Mouse (Mus musculus): ENCODE measurements around the gene Olfr912. TPM values are rescaled to one million over a fixed set of nuclear protein-coding genes. Genes with fewer than 3 reads are reported as not detected.

Gene Olfr912
- polyA plus RNA-seq (2011; ENCODE audit: insufficient read length, low read depth, missing spikeins), result 0.18 TPM in 1 of 2 replicates, not detected in the other

DNA sequence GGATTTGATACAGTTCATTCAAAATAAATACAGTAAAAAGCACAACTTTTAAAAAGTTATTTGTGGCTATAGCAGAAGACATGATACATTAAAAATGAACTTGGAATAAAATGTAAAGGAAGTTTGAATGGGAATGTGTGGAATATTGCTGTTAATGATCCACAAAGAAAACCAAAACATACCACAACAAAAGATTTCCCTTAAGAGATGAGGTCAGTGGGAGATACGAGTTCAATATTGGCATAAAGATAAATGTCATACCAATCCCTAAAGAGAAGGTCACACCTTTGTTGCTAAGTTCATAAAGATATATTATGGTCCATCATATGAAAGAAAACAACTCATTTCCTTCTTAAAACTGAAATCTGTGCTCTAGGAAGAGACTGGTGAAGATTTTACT is at the start of gene Olfr912:
TSS of gene Olfr912 (plus strand) at position 301 of the 400 bp plus-strand sequence.
- Histone ChIP-seq H3K27ac (ENCODE audit: insufficient read depth, low read length) (no peak within 1 kb of the TSS), H3K4me3 (ENCODE audit: insufficient read depth, low read length) (no peak within 1 kb of the TSS), H3K4me1 (ENCODE audit: control insufficient read depth, insufficient read depth, low read length) (no peaks in the 10 kb centered on the region)
- no peak for TF ChIP-seq CTCF (IDR thresholded peaks at IDR 0.05; ENCODE audit: borderline replicate concordance, insufficient read depth, low read length)
- no peak for TF ChIP-seq POLR2A (IDR thresholded peaks at IDR 0.05; ENCODE audit: low read depth, low read length)

DNA sequence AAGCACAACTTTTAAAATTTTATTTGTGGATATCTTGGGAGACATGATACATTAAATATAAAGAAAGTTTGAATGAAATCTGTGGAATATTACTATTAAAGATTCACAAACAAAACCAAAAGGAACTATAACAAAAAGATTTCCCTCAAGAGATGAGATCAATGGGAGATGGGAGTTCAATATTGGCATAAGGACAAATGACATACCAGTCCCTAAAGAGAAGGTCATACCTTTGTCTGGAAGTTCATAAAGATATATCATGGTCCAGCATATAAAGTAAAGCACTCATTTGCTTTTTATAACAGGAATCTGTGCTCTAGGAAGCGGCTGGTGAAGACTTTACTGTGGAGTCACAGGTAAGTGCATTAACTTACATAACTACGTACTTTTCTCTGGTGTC is 42.4 kb upstream of the Olfr912 start, which contains the start of gene Olfr910:
TSS of gene Olfr910 (plus strand) at position 301 of the 400 bp plus-strand sequence.
- Histone ChIP-seq H3K27ac (ENCODE audit: insufficient read depth, low read length) (no peak within 1 kb of the TSS), H3K4me1 (ENCODE audit: control insufficient read depth, insufficient read depth, low read length) (no peaks in the 10 kb centered on the region)
- no peak for TF ChIP-seq CTCF (IDR thresholded peaks at IDR 0.05; ENCODE audit: borderline replicate concordance, insufficient read depth, low read length)

GRCm38 (mm10) chr9:38591056-38591455 is 11.1 kb downstream of the Olfr912 start:
- Histone ChIP-seq H3K4me3 (ENCODE audit: insufficient read depth, low read length) (no peak overlapping the region), H3K4me1 (ENCODE audit: control insufficient read depth, insufficient read depth, low read length) (no peaks in the 10 kb centered on the region), H3K27ac (ENCODE audit: insufficient read depth, low read length) (no peak overlapping the region)
- no peak for TF ChIP-seq CTCF (IDR thresholded peaks at IDR 0.05; ENCODE audit: borderline replicate concordance, insufficient read depth, low read length)
- no peak for TF ChIP-seq POLR2A (IDR thresholded peaks at IDR 0.05; ENCODE audit: low read depth, low read length)

More for the DNA sequence above, 42.4 kb upstream of the Olfr912 start, which contains the start of gene Olfr910:
- no peak within 1 kb of the TSS for H3K4me3 ChIP-seq (ENCODE audit: insufficient read depth, low read length)

GRCm38 (mm10) chr9:38592459-38592858 is 12.5 kb downstream of the Olfr912 start, which contains the start of gene Olfr913:
Gene Olfr913, plus strand, starts transcription at chr9:38592759.
- TF ChIP-seq POLR2A (IDR thresholded peaks at IDR 0.05; ENCODE audit: low read depth, low read length) (no peak), CTCF (IDR thresholded peaks at IDR 0.05; ENCODE audit: borderline replicate concordance, insufficient read depth, low read length) (no peak)
- H3K4me3 ChIP-seq (ENCODE audit: insufficient read depth, low read length), result no peak within 1 kb of the TSS
- H3K27ac ChIP-seq (ENCODE audit: insufficient read depth, low read length), result no peak within 1 kb of the TSS
- H3K4me1 ChIP-seq (ENCODE audit: control insufficient read depth, insufficient read depth, low read length), result no peaks in the 10 kb centered on the region

DNA sequence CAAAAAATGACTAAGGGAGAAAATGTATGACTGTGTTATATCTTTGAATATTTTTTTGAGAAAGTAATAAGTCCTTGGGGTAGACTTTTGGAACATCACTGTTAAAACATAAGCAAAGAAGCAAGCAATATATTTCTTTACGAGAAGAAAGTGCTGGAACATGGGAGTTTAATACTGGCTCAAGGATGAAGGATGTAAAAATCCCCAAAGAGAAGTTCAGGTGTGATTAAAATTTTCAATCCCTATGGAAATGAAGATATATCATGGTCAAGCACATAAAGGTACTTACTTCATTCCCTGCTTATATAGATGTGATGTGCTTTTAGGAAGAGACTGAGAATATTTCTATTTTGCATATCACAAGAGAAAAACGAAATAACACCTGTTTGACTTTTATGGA is 24.8 kb downstream of the Olfr912 start, which contains the start of gene Olfr914:
TSS of gene Olfr914 (plus strand) at position 301 of the 400 bp plus-strand sequence.
- TF ChIP-seq CTCF (IDR thresholded peaks at IDR 0.05; ENCODE audit: borderline replicate concordance, insufficient read depth, low read length), result no peak
- no peak for TF ChIP-seq POLR2A (IDR thresholded peaks at IDR 0.05; ENCODE audit: low read depth, low read length)

GRCm38 (mm10) chr9:38632406-38632805 is 52.4 kb downstream of the Olfr912 start:
- TF ChIP-seq CTCF (IDR thresholded peaks at IDR 0.05; ENCODE audit: borderline replicate concordance, insufficient read depth, low read length) (no peak), POLR2A (IDR thresholded peaks at IDR 0.05; ENCODE audit: low read depth, low read length) (no peak)
- no peaks in the 10 kb centered on the region for H3K4me1 ChIP-seq (ENCODE audit: control insufficient read depth, insufficient read depth, low read length)
- H3K27ac ChIP-seq (ENCODE audit: insufficient read depth, low read length), result no peak overlapping the region
- H3K4me3 ChIP-seq (ENCODE audit: insufficient read depth, low read length), result no peak overlapping the region

More for the DNA sequence above, 24.8 kb downstream of the Olfr912 start, which contains the start of gene Olfr914:
- no peak within 1 kb of the TSS for H3K4me3 ChIP-seq (ENCODE audit: insufficient read depth, low read length)
- H3K4me1 ChIP-seq (ENCODE audit: control insufficient read depth, insufficient read depth, low read length), result no peaks in the 10 kb centered on the region
- no peak within 1 kb of the TSS for H3K27ac ChIP-seq (ENCODE audit: insufficient read depth, low read length)

Other genes with a start within 250 kb of the Olfr912 start
- gene Olfr898, start 231.8 kb upstream of the Olfr912 start, polyA plus RNA-seq (2011; ENCODE audit: insufficient read length, low read depth, missing spikeins), result not detected in 2 replicates
- not detected in 2 replicates for gene Olfr250, start 213.3 kb upstream of the Olfr912 start, polyA plus RNA-seq (2011; ENCODE audit: insufficient read length, low read depth, missing spikeins)
- gene Olfr251, start 203.1 kb upstream of the Olfr912 start, polyA plus RNA-seq (2011; ENCODE audit: insufficient read length, low read depth, missing spikeins), result not detected in 2 replicates
- gene Olfr147, start 178.5 kb upstream of the Olfr912 start, polyA plus RNA-seq (2011; ENCODE audit: insufficient read length, low read depth, missing spikeins), result not detected in 2 replicates
- gene Olfr901, start 150.7 kb upstream of the Olfr912 start, polyA plus RNA-seq (2011; ENCODE audit: insufficient read length, low read depth, missing spikeins), result not detected in 2 replicates
- gene Olfr902, start 132.5 kb upstream of the Olfr912 start, polyA plus RNA-seq (2011; ENCODE audit: insufficient read length, low read depth, missing spikeins), result not detected in 2 replicates
- gene Olfr904, start 117.0 kb upstream of the Olfr912 start, polyA plus RNA-seq (2011; ENCODE audit: insufficient read length, low read depth, missing spikeins), result not detected in 2 replicates
- 0.12 and 0.32 TPM in 2 replicates for gene Olfr905, start 109.1 kb upstream of the Olfr912 start, polyA plus RNA-seq (2011; ENCODE audit: insufficient read length, low read depth, missing spikeins)
- not detected in 2 replicates for gene Olfr906, start 93.1 kb upstream of the Olfr912 start, polyA plus RNA-seq (2011; ENCODE audit: insufficient read length, low read depth, missing spikeins)
- gene Olfr907, start 84.4 kb upstream of the Olfr912 start, polyA plus RNA-seq (2011; ENCODE audit: insufficient read length, low read depth, missing spikeins), result not detected in 2 replicates
- not detected in 2 replicates for gene Olfr911-ps1, start 58.6 kb upstream of the Olfr912 start, polyA plus RNA-seq (2011; ENCODE audit: insufficient read length, low read depth, missing spikeins)
- gene Olfr910, start 42.3 kb upstream of the Olfr912 start, polyA plus RNA-seq (2011; ENCODE audit: insufficient read length, low read depth, missing spikeins), result not detected in 2 replicates
- gene Olfr913, start 12.6 kb downstream of the Olfr912 start, polyA plus RNA-seq (2011; ENCODE audit: insufficient read length, low read depth, missing spikeins), result not detected in 2 replicates
- gene Olfr914, start 24.9 kb downstream of the Olfr912 start, polyA plus RNA-seq (2011; ENCODE audit: insufficient read length, low read depth, missing spikeins), result not detected in 2 replicates
- not detected in 2 replicates for gene Olfr916, start 79.7 kb downstream of the Olfr912 start, polyA plus RNA-seq (2011; ENCODE audit: insufficient read length, low read depth, missing spikeins)
- gene Olfr917, start 85.7 kb downstream of the Olfr912 start, polyA plus RNA-seq (2011; ENCODE audit: insufficient read length, low read depth, missing spikeins), result not detected in 2 replicates
- not detected in 2 replicates for gene Olfr918, start 94.4 kb downstream of the Olfr912 start, polyA plus RNA-seq (2011; ENCODE audit: insufficient read length, low read depth, missing spikeins)
- gene Olfr919, start 123.5 kb downstream of the Olfr912 start, polyA plus RNA-seq (2011; ENCODE audit: insufficient read length, low read depth, missing spikeins), result not detected in 2 replicates
- 92.0 and 92.3 TPM in 2 replicates for gene Vwa5a, start 138.1 kb downstream of the Olfr912 start, polyA plus RNA-seq (2011; ENCODE audit: insufficient read length, low read depth, missing spikeins)
- gene Olfr920, start 172.1 kb downstream of the Olfr912 start, polyA plus RNA-seq (2011; ENCODE audit: insufficient read length, low read depth, missing spikeins), result 0.13 and 0.14 TPM in 2 replicates
- gene Olfr921, start 192.9 kb downstream of the Olfr912 start, polyA plus RNA-seq (2011; ENCODE audit: insufficient read length, low read depth, missing spikeins), result not detected in 2 replicates
- gene Olfr922, start 234.4 kb downstream of the Olfr912 start, polyA plus RNA-seq (2011; ENCODE audit: insufficient read length, low read depth, missing spikeins), result not detected in 2 replicates
- gene Olfr923, start 246.4 kb downstream of the Olfr912 start, polyA plus RNA-seq (2011; ENCODE audit: insufficient read length, low read depth, missing spikeins), result not detected in 2 replicates